7 mouse cellular contexts compared by ENCODE assay signal in genomic region chr1:75445751-75446611, GRCm38 (mm10). TPM values are rescaled to one million over a fixed set of nuclear protein-coding genes. Genes with fewer than 3 reads are reported as not detected.
DNase-seq lines count a peak whose midpoint lies in the region; ATAC-seq and TF ChIP-seq lines count a peak whose summit lies in the region.

No protein-coding gene starts in this region.

- WGBS in hindbrain, postnatal 0 days: 1% methylated on average over 22 of the region's 22 CpGs
- WGBS in small intestine, adult 2 months: under 1% methylated on average over 22 of the region's 22 CpGs

- H3K4me3 ChIP-seq in hindbrain, postnatal 0 days (ENCODE audit: low read length): no peak overlapping the region
- no peak overlapping the region for H3K4me3 ChIP-seq in small intestine, adult 2 months (ENCODE audit: low read depth, low read length)

- DNase-seq in adrenal gland, adult (ENCODE audit: inconsistent age in 2 of 2, low spot score in 1 of 2): peak; percentile 73 to 89
- DNase-seq in cerebellum, postnatal 36 days: peak; percentile 87 to 90
- DNase-seq in gastrocnemius, postnatal 10 days: peak; percentile 86
- DNase-seq in hindbrain, postnatal 0 days (ENCODE audit: low spot score): peak; percentile 83
- peak; percentile 68 to 72 for DNase-seq in left cerebral cortex, postnatal 25 days (ENCODE audit: low spot score in 2 of 2)

- H3K27ac ChIP-seq in hindbrain, postnatal 0 days: no peak overlapping the region
- H3K27ac ChIP-seq in small intestine, adult 2 months (ENCODE audit: insufficient read depth, low read depth, low read length): no peak overlapping the region

- H3K9me3 ChIP-seq in hindbrain, postnatal 0 days (ENCODE audit: low read length): no peaks in the 10 kb centered on the region

- ATAC-seq in hindbrain, postnatal 0 days: peak; percentile 46; the same call in 1 of the 2 replicates
- ATAC-seq in megakaryocyte-erythroid progenitor cell, adult 5-6 weeks (replicated peaks; ENCODE audit: low FRiP score, low TSS enrichment, poor library complexity, severe bottlenecking): peak; percentile 64

- no peaks in the 10 kb centered on the region for H3K36me3 ChIP-seq in hindbrain, postnatal 0 days (ENCODE audit: insufficient read depth, low read length)
- peaks cover 14% of the 10 kb centered on the region for H3K36me3 ChIP-seq in small intestine, adult 2 months (ENCODE audit: control insufficient read depth, insufficient read depth, low read length)

- H3K4me1 ChIP-seq in hindbrain, postnatal 0 days (ENCODE audit: insufficient read depth, low read length): peaks cover 55% of the 10 kb centered on the region
- H3K4me1 ChIP-seq in small intestine, adult 2 months (ENCODE audit: control insufficient read depth, insufficient read depth, insufficient read length, low read length): peaks cover 8% of the 10 kb centered on the region

- TF ChIP-seq CTCF in hindbrain, postnatal 0 days (IDR thresholded peaks at IDR 0.05; ENCODE audit: low read depth): peak; percentile 93
- TF ChIP-seq CTCF in small intestine, adult 2 months (IDR thresholded peaks at IDR 0.05; ENCODE audit: extremely low read depth, insufficient read length, insufficient replicate concordance, low read depth, low read length): peak; percentile 89

- H3K27me3 ChIP-seq in hindbrain, postnatal 0 days (ENCODE audit: insufficient read depth, low read length): peaks cover 22% of the 10 kb centered on the region
- peaks cover 49% of the 10 kb centered on the region for H3K27me3 ChIP-seq in small intestine, adult 2 months (ENCODE audit: control insufficient read depth, insufficient read depth, low read length)

- H3K4me2 ChIP-seq in hindbrain, postnatal 0 days (ENCODE audit: low read depth, low read length): peak overlapping the region; percentile 34

- intact Hi-C loops in left cerebral cortex, postnatal 25 days (cut with DNase I): loop anchor here (2.0 kb wide), 1 partner anchor 21 kb away; no protein-coding TSS in a partner anchor

- TF ChIP-seq POLR2A in small intestine, adult 2 months (IDR thresholded peaks at IDR 0.05; ENCODE audit: low read depth, low read length): no peak

- no peak overlapping the region for H3K9ac ChIP-seq in hindbrain, postnatal 0 days (replicated peaks; ENCODE audit: low read length)

RNA-seq across cellular contexts. Expression of gene Asic4, which starts 4.3 kb away (rescaled TPM):
- not detected for total RNA-seq in gastrocnemius, postnatal 10 days (2021)
- total RNA-seq in hindbrain, postnatal 0 days (2014; rRNA removed): 71.4 and 74.1 TPM in 2 replicates
- 17.0 and 21.0 TPM in 2 replicates for polyA plus RNA-seq in hindbrain, postnatal 0 days (2015; fragmentation: Nextera tagmentation; extraction: Ambion mirVana)
- total RNA-seq in left cerebral cortex, postnatal 25 days (2021): 10 to 100 TPM; 10.4 to 20.6 TPM
- total RNA-seq in megakaryocyte-erythroid progenitor cell, adult 5-6 weeks (2014; fragmentation: Nextera tagmentation): not detected in 2 replicates
- total RNA-seq in megakaryocyte-erythroid progenitor cell, adult 5-6 weeks (2017): not detected in 2 replicates
- polyA plus RNA-seq in small intestine, adult 2 months (2012; rRNA removed): 0.05 TPM in 1 of 2 replicates, not detected in the other

RNA-seq across cellular contexts. Expression of gene Gmppa, which starts 10.3 kb away (rescaled TPM):
- total RNA-seq in gastrocnemius, postnatal 10 days (2021): 10 to 100 TPM; 35.6 to 39.7 TPM
- total RNA-seq in hindbrain, postnatal 0 days (2014; rRNA removed): 88.0 and 96.8 TPM in 2 replicates
- 59.9 and 63.1 TPM in 2 replicates for polyA plus RNA-seq in hindbrain, postnatal 0 days (2015; fragmentation: Nextera tagmentation; extraction: Ambion mirVana)
- total RNA-seq in left cerebral cortex, postnatal 25 days (2021): 10 to 100 TPM; 58.8 to 61.0 TPM
- 70.3 and 92.5 TPM in 2 replicates for total RNA-seq in megakaryocyte-erythroid progenitor cell, adult 5-6 weeks (2014; fragmentation: Nextera tagmentation)
- 35.0 and 52.6 TPM in 2 replicates for total RNA-seq in megakaryocyte-erythroid progenitor cell, adult 5-6 weeks (2017)
- polyA plus RNA-seq in small intestine, adult 2 months (2012; rRNA removed): 121 and 187 TPM in 2 replicates

RNA-seq across cellular contexts. Expression of gene Chpf, which starts 33.1 kb away (rescaled TPM):
- total RNA-seq in gastrocnemius, postnatal 10 days (2021): 10 to 100 TPM; 22.2 to 32.0 TPM
- 155 and 173 TPM in 2 replicates for total RNA-seq in hindbrain, postnatal 0 days (2014; rRNA removed)
- 55.3 and 55.8 TPM in 2 replicates for polyA plus RNA-seq in hindbrain, postnatal 0 days (2015; fragmentation: Nextera tagmentation; extraction: Ambion mirVana)
- 10 to 100 TPM; 82.1 to 82.4 TPM for total RNA-seq in left cerebral cortex, postnatal 25 days (2021)
- total RNA-seq in megakaryocyte-erythroid progenitor cell, adult 5-6 weeks (2014; fragmentation: Nextera tagmentation): 3.1 and 4.0 TPM in 2 replicates
- 0.15 and 1.2 TPM in 2 replicates for total RNA-seq in megakaryocyte-erythroid progenitor cell, adult 5-6 weeks (2017)
- 29.8 and 40.2 TPM in 2 replicates for polyA plus RNA-seq in small intestine, adult 2 months (2012; rRNA removed)

RNA-seq across cellular contexts. Expression of gene Tmem198, which starts 33.4 kb away (rescaled TPM):
- total RNA-seq in gastrocnemius, postnatal 10 days (2021): under 1 TPM; 0.68 to 0.87 TPM
- 52.7 and 69.3 TPM in 2 replicates for total RNA-seq in hindbrain, postnatal 0 days (2014; rRNA removed)
- polyA plus RNA-seq in hindbrain, postnatal 0 days (2015; fragmentation: Nextera tagmentation; extraction: Ambion mirVana): 33.9 and 36.4 TPM in 2 replicates
- total RNA-seq in left cerebral cortex, postnatal 25 days (2021): 100 to 1,000 TPM in 1 of 2 experiments, 10 to 100 TPM in 1; 92.9 to 111 TPM
- total RNA-seq in megakaryocyte-erythroid progenitor cell, adult 5-6 weeks (2014; fragmentation: Nextera tagmentation): 0.49 TPM in 1 of 2 replicates, not detected in the other
- not detected in 2 replicates for total RNA-seq in megakaryocyte-erythroid progenitor cell, adult 5-6 weeks (2017)
- 2.7 and 3.6 TPM in 2 replicates for polyA plus RNA-seq in small intestine, adult 2 months (2012; rRNA removed)

Comparison
In these comparisons a context has a peak if more than half of its experiments do, and no peak if none do; other contexts are left out.
1. RNA of gene Asic4, which starts 4.3 kb away (total RNA-seq): 71.4 to 74.1 TPM in hindbrain, postnatal 0 days and 10.4 to 20.6 TPM in left cerebral cortex, postnatal 25 days; not detected in gastrocnemius, postnatal 10 days and not detected in megakaryocyte-erythroid progenitor cell, adult 5-6 weeks; every median in the first group is over 10 times any median in the second.
2. RNA of gene Chpf, which starts 33.1 kb away (total RNA-seq): 155 to 173 TPM in hindbrain, postnatal 0 days, 82.1 to 82.4 TPM in left cerebral cortex, postnatal 25 days and 22.2 to 32.0 TPM in gastrocnemius, postnatal 10 days; 0.15 to 4.0 TPM in megakaryocyte-erythroid progenitor cell, adult 5-6 weeks; every median in the first group is over 4 times any median in the second.
3. Peak in every context shown above with its lines, with median percentiles within 50 percentile points of each other: DNase-seq.